Mouse (Mus musculus): ENCODE measurements around the gene Tmsb10. TPM values are rescaled to one million over a fixed set of nuclear protein-coding genes. Genes with fewer than 3 reads are reported as not detected.
A peak's percentile ranks its signal among the peaks of the same experiment; 100 is the strongest.

Tmsb10 gene
- polyA plus RNA-seq, 1 experiment from 2014 or later, result 5,654 TPM

GRCm38 (mm10) chr6:72959175-72959574 lies 627 bp upstream of the Tmsb10 start:
- H3K27ac ChIP-seq (ENCODE audit: low read depth, low read length), result peak overlapping the region; percentile 92
- H3K36me3 ChIP-seq (ENCODE audit: control insufficient read depth, insufficient read depth, low read length), result no peaks in the 10 kb centered on the region
- peak overlapping the region; percentile 98 for H3K9ac ChIP-seq (replicated peaks; ENCODE audit: low read depth, low read length)
- H3K27me3 ChIP-seq (ENCODE audit: control insufficient read depth, insufficient read depth, low read length), result no peaks in the 10 kb centered on the region
- H3K4me3 ChIP-seq (ENCODE audit: low read depth, low read length), result peak overlapping the region; percentile 75
- ATAC-seq (ENCODE audit: low read depth), result no peak
- peak overlapping the region; percentile 79 for H3K4me2 ChIP-seq (ENCODE audit: low read depth, low read length)
- peaks cover 13% of the 10 kb centered on the region for H3K4me1 ChIP-seq (ENCODE audit: control insufficient read depth, insufficient read depth, low read length)
- H3K9me3 ChIP-seq (ENCODE audit: control insufficient read depth, low read length), result no peaks in the 10 kb centered on the region
- WGBS, result 21% methylated on average over 4 of the region's 4 CpGs

DNA sequence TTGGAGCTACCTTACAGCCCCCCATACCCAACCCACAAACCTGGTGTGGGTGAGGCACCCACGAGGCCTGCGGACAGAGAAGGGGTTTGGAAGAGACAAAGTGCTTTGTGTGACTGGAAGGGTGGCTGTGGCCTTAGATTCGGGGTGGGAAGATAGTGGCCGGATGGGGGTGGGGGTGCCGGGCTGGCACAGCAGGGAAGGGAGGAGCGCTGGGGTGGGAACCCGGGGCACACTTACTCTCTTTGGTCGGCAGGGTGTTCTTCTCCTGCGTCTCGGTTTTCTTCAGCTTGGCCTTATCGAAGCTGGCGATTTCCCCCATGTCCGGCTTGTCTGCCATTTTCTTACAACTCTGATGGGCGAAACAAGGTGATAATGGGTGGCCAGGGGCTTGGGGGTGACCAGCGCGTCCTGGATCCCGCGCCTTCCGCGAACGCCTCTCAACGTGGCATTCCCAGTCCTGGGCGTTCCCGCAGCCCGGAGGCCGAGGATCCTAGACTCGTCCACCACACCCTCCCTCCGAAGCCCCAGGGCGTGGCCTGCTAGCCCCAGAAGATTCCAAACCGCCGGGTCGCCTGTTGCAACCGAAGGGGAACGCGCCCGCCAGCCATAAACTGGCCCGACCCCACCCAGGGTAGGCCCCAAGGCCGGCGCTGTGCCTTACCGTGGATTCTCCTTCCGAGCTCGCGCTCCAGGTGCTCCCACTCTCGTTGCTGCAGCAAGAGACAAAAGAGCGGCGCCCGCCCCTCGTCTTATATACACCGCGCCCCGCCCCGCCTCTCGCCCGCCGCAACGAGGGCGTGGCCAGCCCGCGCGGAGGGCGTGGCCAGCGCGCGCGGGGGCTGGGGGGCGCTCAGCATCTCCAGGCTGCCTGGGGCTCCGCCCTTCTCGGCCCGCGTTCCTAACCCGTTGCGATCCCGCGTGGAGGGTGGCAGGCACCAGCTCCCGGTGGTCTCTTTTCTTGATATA lies 589 bp downstream of the Tmsb10 start:
- under 1% methylated on average over 74 of the region's 75 CpGs for WGBS
- Histone ChIP-seq H3K4me1 (ENCODE audit: control insufficient read depth, insufficient read depth, low read length) (peaks cover 13% of the 10 kb centered on the region), H3K9ac (replicated peaks; ENCODE audit: low read depth, low read length) (peak overlapping the region; percentile 98), H3K9me3 (ENCODE audit: control insufficient read depth, low read length) (no peaks in the 10 kb centered on the region), H3K36me3 (ENCODE audit: control insufficient read depth, insufficient read depth, low read length) (no peaks in the 10 kb centered on the region), H3K4me2 (ENCODE audit: low read depth, low read length) (peak overlapping the region; percentile 79), H3K4me3 (ENCODE audit: low read depth, low read length) (peak overlapping the region; percentile 75), H3K27ac (ENCODE audit: low read depth, low read length) (peak overlapping the region; percentile 92), H3K27me3 (ENCODE audit: control insufficient read depth, insufficient read depth, low read length) (no peaks in the 10 kb centered on the region)
- peak; percentile 86 for ATAC-seq (ENCODE audit: low read depth)

DNA sequence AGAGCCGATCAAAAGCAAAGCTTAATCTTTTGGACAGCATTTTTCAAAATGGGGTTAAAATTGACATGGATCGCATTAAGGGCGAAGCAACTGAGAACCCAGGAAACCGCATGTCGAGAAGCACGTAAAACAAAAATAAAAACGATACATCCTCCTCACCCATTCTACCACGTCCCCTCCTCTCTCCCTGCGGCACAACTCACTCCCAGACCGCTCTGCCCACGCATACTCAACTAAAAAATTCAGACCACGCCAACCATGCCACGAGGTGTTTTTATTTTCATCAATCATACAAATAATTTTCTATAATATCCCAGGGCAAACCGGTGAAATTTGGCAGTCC lies 1.5 kb downstream of the Tmsb10 start:
- ATAC-seq (ENCODE audit: low read depth), result no peak
- H3K27me3 ChIP-seq (ENCODE audit: control insufficient read depth, insufficient read depth, low read length), result no peaks in the 10 kb centered on the region
- peak overlapping the region; percentile 98 for H3K9ac ChIP-seq (replicated peaks; ENCODE audit: low read depth, low read length)
- H3K27ac ChIP-seq (ENCODE audit: low read depth, low read length), result peak overlapping the region; percentile 92
- peaks cover 13% of the 10 kb centered on the region for H3K4me1 ChIP-seq (ENCODE audit: control insufficient read depth, insufficient read depth, low read length)
- peak overlapping the region; percentile 75 for H3K4me3 ChIP-seq (ENCODE audit: low read depth, low read length)
- H3K36me3 ChIP-seq (ENCODE audit: control insufficient read depth, insufficient read depth, low read length), result no peaks in the 10 kb centered on the region
- 2% methylated on average over 14 of the region's 14 CpGs for WGBS
- H3K9me3 ChIP-seq (ENCODE audit: control insufficient read depth, low read length), result no peaks in the 10 kb centered on the region
- H3K4me2 ChIP-seq (ENCODE audit: low read depth, low read length), result peak overlapping the region; percentile 79

DNA sequence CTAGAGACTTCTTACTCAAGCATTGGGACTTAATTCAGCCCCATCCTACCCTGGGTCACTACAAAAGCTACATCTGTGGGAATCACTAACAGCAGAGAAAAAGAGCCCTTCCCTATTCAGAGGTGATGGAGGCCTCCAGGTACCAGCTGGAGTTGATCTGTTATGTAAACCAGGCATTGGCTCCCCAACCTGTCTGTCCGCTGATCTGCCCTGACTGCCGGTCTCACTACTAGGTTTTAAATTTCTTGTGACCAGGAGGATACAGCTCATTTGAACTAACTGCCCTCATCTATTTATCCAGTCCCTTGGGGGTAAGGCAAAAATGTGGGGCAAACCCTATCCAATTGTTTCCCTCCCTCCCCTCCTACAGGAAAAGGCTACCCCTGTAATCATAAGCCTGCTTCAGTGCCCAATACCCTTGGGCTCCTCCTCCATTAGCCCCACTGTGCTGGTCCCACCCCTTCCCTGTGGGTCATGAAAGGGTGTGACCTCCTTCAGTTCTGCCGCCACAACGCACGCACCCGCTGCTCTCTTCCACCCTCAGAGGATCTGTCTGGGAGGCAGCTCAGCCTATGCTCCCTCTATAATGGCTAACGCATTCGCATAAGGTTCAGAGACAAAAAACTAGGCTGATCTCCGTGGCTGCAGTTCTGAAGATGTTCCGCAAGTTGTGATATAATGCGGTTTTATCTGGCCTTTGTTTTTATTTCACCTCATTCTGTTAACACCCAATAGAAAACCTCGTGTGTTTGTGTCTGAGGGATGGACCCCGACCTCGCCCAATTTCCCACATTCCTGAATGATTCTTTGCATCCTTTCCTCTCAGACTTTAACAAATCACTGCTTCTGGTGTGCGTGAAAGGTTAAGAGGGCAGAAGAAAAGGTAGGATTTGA lies 2.1 kb downstream of the Tmsb10 start:
- Histone ChIP-seq H3K27ac (ENCODE audit: low read depth, low read length) (peak overlapping the region; percentile 92), H3K27me3 (ENCODE audit: control insufficient read depth, insufficient read depth, low read length) (no peaks in the 10 kb centered on the region), H3K36me3 (ENCODE audit: control insufficient read depth, insufficient read depth, low read length) (no peaks in the 10 kb centered on the region), H3K4me2 (ENCODE audit: low read depth, low read length) (peak overlapping the region; percentile 79), H3K4me1 (ENCODE audit: control insufficient read depth, insufficient read depth, low read length) (peaks cover 13% of the 10 kb centered on the region), H3K4me3 (ENCODE audit: low read depth, low read length) (peak overlapping the region; percentile 75), H3K9ac (replicated peaks; ENCODE audit: low read depth, low read length) (peak overlapping the region; percentile 98), H3K9me3 (ENCODE audit: control insufficient read depth, low read length) (no peaks in the 10 kb centered on the region)
- 4% methylated on average over 15 of the region's 15 CpGs for WGBS
- ATAC-seq (ENCODE audit: low read depth), result peak; percentile 42

GRCm38 (mm10) chr6:72955517-72956198 lies 2.9 kb downstream of the Tmsb10 start:
- 40% methylated on average over 8 of the region's 8 CpGs for WGBS
- H3K9me3 ChIP-seq (ENCODE audit: control insufficient read depth, low read length), result no peaks in the 10 kb centered on the region
- no peak for ATAC-seq (ENCODE audit: low read depth)
- peak overlapping the region; percentile 79 for H3K4me2 ChIP-seq (ENCODE audit: low read depth, low read length)
- no peaks in the 10 kb centered on the region for H3K36me3 ChIP-seq (ENCODE audit: control insufficient read depth, insufficient read depth, low read length)
- peaks cover 13% of the 10 kb centered on the region for H3K4me1 ChIP-seq (ENCODE audit: control insufficient read depth, insufficient read depth, low read length)
- peak overlapping the region; percentile 75 for H3K4me3 ChIP-seq (ENCODE audit: low read depth, low read length)
- no peaks in the 10 kb centered on the region for H3K27me3 ChIP-seq (ENCODE audit: control insufficient read depth, insufficient read depth, low read length)
- H3K9ac ChIP-seq (replicated peaks; ENCODE audit: low read depth, low read length), result peak overlapping the region; percentile 98
- peak overlapping the region; percentile 92 for H3K27ac ChIP-seq (ENCODE audit: low read depth, low read length)

DNA sequence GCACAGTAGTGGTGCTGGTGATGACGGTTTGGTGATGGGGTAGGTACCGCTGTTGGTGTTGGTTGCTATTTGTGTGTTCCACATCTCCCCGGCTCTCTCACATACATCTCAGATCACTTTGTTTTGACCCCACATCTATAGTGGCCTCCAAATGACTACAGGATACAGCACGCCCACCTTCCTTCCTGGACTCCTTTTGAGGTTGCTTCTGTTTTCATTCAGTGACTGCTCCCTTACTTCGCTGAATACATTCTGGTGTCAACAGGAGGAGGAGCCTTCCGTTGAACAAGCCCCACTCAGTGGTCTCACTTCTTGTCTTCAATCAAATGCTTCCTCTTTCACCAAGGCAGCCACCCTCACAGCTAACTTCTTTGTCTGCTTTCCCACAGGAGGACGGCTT lies 3.8 kb downstream of the Tmsb10 start:
- Histone ChIP-seq H3K4me1 (ENCODE audit: control insufficient read depth, insufficient read depth, low read length) (peaks cover 13% of the 10 kb centered on the region), H3K36me3 (ENCODE audit: control insufficient read depth, insufficient read depth, low read length) (no peaks in the 10 kb centered on the region), H3K9ac (replicated peaks; ENCODE audit: low read depth, low read length) (no peak overlapping the region), H3K4me3 (ENCODE audit: low read depth, low read length) (no peak overlapping the region), H3K27me3 (ENCODE audit: control insufficient read depth, insufficient read depth, low read length) (no peaks in the 10 kb centered on the region), H3K4me2 (ENCODE audit: low read depth, low read length) (no peak overlapping the region), H3K27ac (ENCODE audit: low read depth, low read length) (no peak overlapping the region), H3K9me3 (ENCODE audit: control insufficient read depth, low read length) (no peaks in the 10 kb centered on the region)
- ATAC-seq (ENCODE audit: low read depth), result no peak
- 68% methylated on average over 7 of the region's 7 CpGs for WGBS

- Histone ChIP-seq H3K27me3 (ENCODE audit: control insufficient read depth, insufficient read depth, low read length) (no peaks in the 10 kb centered on the region), H3K36me3 (ENCODE audit: control insufficient read depth, insufficient read depth, low read length) (no peaks in the 10 kb centered on the region), H3K4me1 (ENCODE audit: control insufficient read depth, insufficient read depth, low read length) (peaks cover 13% of the 10 kb centered on the region), H3K27ac (ENCODE audit: low read depth, low read length) (no peak overlapping the region), H3K9me3 (ENCODE audit: control insufficient read depth, low read length) (no peaks in the 10 kb centered on the region), H3K4me3 (ENCODE audit: low read depth, low read length) (no peak overlapping the region), H3K9ac (replicated peaks; ENCODE audit: low read depth, low read length) (no peak overlapping the region), H3K4me2 (ENCODE audit: low read depth, low read length) (no peak overlapping the region)
- no peak for ATAC-seq (ENCODE audit: low read depth)
- 77% methylated on average over 2 of the region's 2 CpGs for WGBS
Observed at GRCm38 (mm10) chr6:72952967-72953366, 5.6 kb downstream of the Tmsb10 start.

GRCm38 (mm10) chr6:72952221-72952620 lies 6.3 kb downstream of the Tmsb10 start:
- H3K4me1 ChIP-seq (ENCODE audit: control insufficient read depth, insufficient read depth, low read length), result peaks cover 13% of the 10 kb centered on the region
- no peak for ATAC-seq (ENCODE audit: low read depth)
- H3K4me3 ChIP-seq (ENCODE audit: low read depth, low read length), result no peak overlapping the region

More at GRCm38 (mm10) chr6:72952221-72952620, 6.3 kb downstream of the Tmsb10 start:
- Histone ChIP-seq H3K4me2 (ENCODE audit: low read depth, low read length) (no peak overlapping the region), H3K9me3 (ENCODE audit: control insufficient read depth, low read length) (no peaks in the 10 kb centered on the region), H3K27me3 (ENCODE audit: control insufficient read depth, insufficient read depth, low read length) (no peaks in the 10 kb centered on the region), H3K36me3 (ENCODE audit: control insufficient read depth, insufficient read depth, low read length) (no peaks in the 10 kb centered on the region), H3K27ac (ENCODE audit: low read depth, low read length) (no peak overlapping the region), H3K9ac (replicated peaks; ENCODE audit: low read depth, low read length) (no peak overlapping the region)
- WGBS, result 80% methylated on average over 2 of the region's 2 CpGs
